Mouse (Mus musculus) adrenal gland, postnatal 14 days (tissue): Measurements from ENCODE around the gene Zfp664. TPM values are rescaled to one million over a fixed set of nuclear protein-coding genes. Genes with fewer than 3 reads are reported as not detected.
A peak's percentile ranks its signal among the peaks of the same experiment; 100 is the strongest.

Experiments used
- DNase-seq: peaks from one replicate; pipeline ENCODE4 v3.0.0; 2021; ENCODE audit warnings: mixed read lengths
- total RNA-seq: library from RNA; stranded (reverse); gene quantifications from 2 replicates; pipeline ENCODE4 v1.2.3, GENCODE M21; 2021

The Zfp664 gene
- total RNA-seq, 1 experiment from 2014 or later, result 53.2 TPM

- peak; percentile 78 for DNase-seq
These were observed 9.5 kb downstream of the Zfp664 start for GRCm38 (mm10) chr5:124872033-124872432.

GRCm38 (mm10) chr5:124873096-124873495 is 10.6 kb downstream of the Zfp664 start:
- no peak for DNase-seq

GRCm38 (mm10) chr5:124873890-124874601 is 11.6 kb downstream of the Zfp664 start:
- DNase-seq, result no peak

- no peak for DNase-seq
These were observed 16.8 kb downstream of the Zfp664 start for GRCm38 (mm10) chr5:124879251-124879650.

GRCm38 (mm10) chr5:124879801-124880200 is 17.3 kb downstream of the Zfp664 start:
- DNase-seq, result no peak

GRCm38 (mm10) chr5:124883877-124884276 is 21.4 kb downstream of the Zfp664 start:
- no peak for DNase-seq

GRCm38 (mm10) chr5:124888661-124889060 is 26.2 kb downstream of the Zfp664 start:
- peak; percentile 72 for DNase-seq

- peak; percentile 80 for DNase-seq
These were observed 29.5 kb downstream of the Zfp664 start for GRCm38 (mm10) chr5:124891921-124892370.

- DNase-seq, result no peak
These were observed 33.6 kb downstream of the Zfp664 start for GRCm38 (mm10) chr5:124896135-124896534.

GRCm38 (mm10) chr5:124899945-124900631 is 37.6 kb downstream of the Zfp664 start:
- DNase-seq, result peak; percentile 92

- no peak for DNase-seq
These were observed 38.4 kb downstream of the Zfp664 start for GRCm38 (mm10) chr5:124900738-124901490.

- no peak for DNase-seq
These were observed 39.2 kb downstream of the Zfp664 start for GRCm38 (mm10) chr5:124901675-124902074.

- DNase-seq, result peak; percentile 24
These were observed 39.7 kb downstream of the Zfp664 start for GRCm38 (mm10) chr5:124902195-124902594.

GRCm38 (mm10) chr5:124903852-124904251 is 41.4 kb downstream of the Zfp664 start:
- no peak for DNase-seq

- no peak for DNase-seq
These were observed 44.4 kb downstream of the Zfp664 start for GRCm38 (mm10) chr5:124906890-124907289.

- DNase-seq, result peak; percentile 94
These were observed 46.4 kb downstream of the Zfp664 start for GRCm38 (mm10) chr5:124908860-124909259.

GRCm38 (mm10) chr5:124912276-124912675 is 49.8 kb downstream of the Zfp664 start:
- no peak for DNase-seq

- DNase-seq, result no peak
These were observed 50.7 kb downstream of the Zfp664 start for GRCm38 (mm10) chr5:124912946-124913933.

- DNase-seq, result peak; percentile 76
These were observed 57.3 kb downstream of the Zfp664 start for GRCm38 (mm10) chr5:124919798-124920197.

- DNase-seq, result no peak
These were observed 58.9 kb downstream of the Zfp664 start for GRCm38 (mm10) chr5:124921410-124921809.
